Mouse (Mus musculus) stomach, embryonic 14.5 days (tissue): Measurements from ENCODE around the gene Rapgef5. TPM values are rescaled to one million over a fixed set of nuclear protein-coding genes. Genes with fewer than 3 reads are reported as not detected.

Source experiments
- ATAC-seq: fragments of 200-750 bp; cut with Nextera tagmentation; 2 replicates; pipeline ENCODE4 v1.8.0; 2017; ENCODE audit warnings: low read depth, moderate TSS enrichment; ENCODE audit not compliant: insufficient number of reproducible peaks, insufficient read depth, low FRiP score
- H3K27ac ChIP-seq: fragments of 300-500 bp; sonication (generic); 2 replicates; pipeline ENCODE4 v1.5.1; 2014; ENCODE audit warnings: mild to moderate bottlenecking, low read length, moderate library complexity, mixed read lengths
- H3K27me3 ChIP-seq: fragments of 300-500 bp; sonication (generic); 2 replicates; pipeline ENCODE4 v1.6.1; 2014; ENCODE audit warnings: low read length, control low read depth, mixed read lengths; ENCODE audit not compliant: control insufficient read depth, insufficient read depth
- H3K36me3 ChIP-seq: fragments of 300-500 bp; sonication (generic); 2 replicates; pipeline ENCODE4 v1.6.1; 2014; ENCODE audit warnings: mild to moderate bottlenecking, control low read depth, low read length, moderate library complexity, mixed read lengths; ENCODE audit not compliant: control insufficient read depth, insufficient read depth
- H3K4me1 ChIP-seq: fragments of 300-500 bp; sonication (generic); 2 replicates; pipeline ENCODE4 v1.6.1; 2014; ENCODE audit warnings: low read length, control low read depth, mixed read lengths; ENCODE audit not compliant: control insufficient read depth, insufficient read depth
- H3K4me2 ChIP-seq: fragments of 300-500 bp; sonication (generic); replicated peaks from 2 replicates; pipeline ENCODE4 v1.6.1; 2014; ENCODE audit warnings: low read depth, low read length, control low read depth
- H3K4me3 ChIP-seq: fragments of 300-500 bp; sonication (generic); 2 replicates; pipeline ENCODE4 v1.5.1; 2014; ENCODE audit warnings: low read depth, low read length, control low read depth
- H3K9ac ChIP-seq: fragments of 300-500 bp; sonication (generic); replicated peaks from 2 replicates; pipeline ENCODE4 v1.6.1; 2014; ENCODE audit warnings: low read depth, mild to moderate bottlenecking, control low read depth, low read length, moderate library complexity, mixed read lengths
- H3K9me3 ChIP-seq: fragments of 300-500 bp; sonication (generic); 2 replicates; pipeline ENCODE4 v1.6.1; 2016; ENCODE audit warnings: low read depth, low read length, control low read depth; ENCODE audit not compliant: control insufficient read depth
- WGBS: fragments of 180-500 bp; shearing (Covaris S2); extraction: QIAGEN DNeasy Blood & Tissue Kit; methylation state at CpG from one replicate; pipeline ENCODE4 v1.1.7; 2014; 5-methylcytosine and 5-hydroxymethylcytosine counted together
- polyA plus RNA-seq: library from polyadenylated mRNA; unstranded; fragments of >200 nt; fragmentation: Nextera tagmentation; extraction: Ambion mirVana; gene quantifications from 2 replicates; pipeline ENCODE4 v1.2.1, GENCODE M21; 2014

Gene Rapgef5
- polyA plus RNA-seq, 1 experiment from 2014 or later = 11.9 TPM

DNA sequence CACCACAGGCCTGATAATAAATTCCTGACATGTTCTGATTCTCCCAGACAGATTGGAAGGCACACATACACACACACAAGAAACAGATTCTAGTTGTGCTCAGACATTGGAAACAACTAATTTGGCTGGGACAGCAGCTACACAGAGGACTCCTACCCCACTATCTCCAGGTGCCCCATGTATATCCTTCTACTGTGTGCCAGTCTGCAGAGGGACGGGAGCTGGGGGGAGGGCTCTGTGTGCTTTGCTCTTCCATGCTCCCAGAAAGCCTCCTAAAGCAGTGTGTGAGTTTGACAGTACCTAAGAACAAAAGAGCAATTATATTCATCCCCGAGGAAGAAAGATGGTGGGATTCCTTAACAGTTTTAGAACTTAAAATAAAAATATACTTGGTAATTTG, 187.1 kb downstream of the Rapgef5 start:
- Histone ChIP-seq H3K4me1 (no peaks in the 10 kb centered on the region), H3K9me3 (no peaks in the 10 kb centered on the region), H3K27ac (no peak overlapping the region), H3K4me3 (no peak overlapping the region), H3K36me3 (no peaks in the 10 kb centered on the region), H3K4me2 (no peak overlapping the region), H3K9ac (no peak overlapping the region), H3K27me3 (no peaks in the 10 kb centered on the region)
- 60% methylated on average over 2 of the region's 2 CpGs for WGBS
- no peak for ATAC-seq

DNA sequence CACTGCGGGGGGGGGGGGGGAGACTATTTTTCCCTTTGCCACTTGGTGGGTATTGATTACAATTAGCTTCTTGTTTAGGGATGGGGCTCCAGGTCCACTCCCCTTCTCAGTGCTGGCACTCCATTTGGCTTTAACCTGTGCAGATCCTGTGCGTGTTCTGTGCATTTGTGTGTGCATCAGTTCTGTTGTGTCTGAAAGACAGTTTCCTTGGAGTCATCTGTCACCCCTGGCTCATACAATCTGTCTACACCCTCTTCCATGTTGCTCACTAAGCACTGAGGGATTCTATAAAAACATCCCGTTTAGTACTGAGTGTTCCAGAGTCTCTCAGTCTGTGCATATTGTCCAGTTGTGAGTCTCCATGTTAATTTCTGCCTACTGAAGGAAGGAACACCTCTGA, 189.0 kb downstream of the Rapgef5 start:
- Histone ChIP-seq H3K4me3 (no peak overlapping the region), H3K36me3 (no peaks in the 10 kb centered on the region), H3K9me3 (no peaks in the 10 kb centered on the region), H3K27me3 (no peaks in the 10 kb centered on the region), H3K4me2 (no peak overlapping the region), H3K9ac (no peak overlapping the region), H3K4me1 (no peaks in the 10 kb centered on the region), H3K27ac (no peak overlapping the region)
- WGBS = 82% methylated on average over 3 of the region's 3 CpGs
- ATAC-seq = no peak

- Histone ChIP-seq H3K27ac (no peak overlapping the region), H3K9me3 (no peaks in the 10 kb centered on the region), H3K4me1 (no peaks in the 10 kb centered on the region), H3K9ac (no peak overlapping the region), H3K36me3 (no peaks in the 10 kb centered on the region), H3K4me3 (no peak overlapping the region), H3K27me3 (no peaks in the 10 kb centered on the region), H3K4me2 (no peak overlapping the region)
- ATAC-seq = no peak
- WGBS = 73% methylated on average over 12 of the region's 12 CpGs
These were observed 193.0 kb downstream of the Rapgef5 start for GRCm38 (mm10) chr12:117709280-117709679.

GRCm38 (mm10) chr12:117712474-117712873, 196.2 kb downstream of the Rapgef5 start:
- 89% methylated on average over 6 of the region's 6 CpGs for WGBS
- no peak for ATAC-seq
- Histone ChIP-seq H3K36me3 (no peaks in the 10 kb centered on the region), H3K4me1 (no peaks in the 10 kb centered on the region), H3K9me3 (no peaks in the 10 kb centered on the region), H3K4me2 (no peak overlapping the region), H3K27me3 (no peaks in the 10 kb centered on the region), H3K9ac (no peak overlapping the region), H3K27ac (no peak overlapping the region), H3K4me3 (no peak overlapping the region)

DNA sequence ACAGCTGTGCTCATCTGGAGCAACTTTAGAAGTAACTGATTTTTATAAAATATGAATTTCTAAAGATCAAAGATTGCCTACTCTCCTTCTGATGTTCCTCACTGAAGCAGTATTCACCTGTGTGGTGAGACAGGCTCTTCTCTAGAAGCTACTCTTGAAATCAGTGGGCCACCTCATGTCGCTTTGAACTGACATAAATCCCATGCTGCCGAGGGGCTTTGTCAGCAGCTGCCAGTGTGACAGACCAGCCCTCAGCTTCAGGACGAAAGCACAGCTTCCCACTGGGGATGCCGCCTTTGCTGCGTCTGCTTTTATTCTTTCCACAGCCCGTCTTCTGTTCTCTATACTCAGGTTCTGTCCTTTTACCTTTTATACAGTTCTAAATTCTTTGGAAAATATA, 197.3 kb downstream of the Rapgef5 start:
- no peak overlapping the region for H3K4me2 ChIP-seq
- no peak overlapping the region for H3K27ac ChIP-seq
- no peaks in the 10 kb centered on the region for H3K27me3 ChIP-seq
- H3K4me3 ChIP-seq = no peak overlapping the region
- no peak for ATAC-seq
- WGBS = 74% methylated on average over 6 of the region's 6 CpGs
- no peaks in the 10 kb centered on the region for H3K9me3 ChIP-seq
- H3K9ac ChIP-seq = no peak overlapping the region
- H3K36me3 ChIP-seq = no peaks in the 10 kb centered on the region
- no peaks in the 10 kb centered on the region for H3K4me1 ChIP-seq

- no peaks in the 10 kb centered on the region for H3K9me3 ChIP-seq
- no peaks in the 10 kb centered on the region for H3K27me3 ChIP-seq
- no peak overlapping the region for H3K9ac ChIP-seq
- 52% methylated on average over 14 of the region's 14 CpGs for WGBS
- H3K4me3 ChIP-seq = no peak overlapping the region
- H3K4me1 ChIP-seq = no peaks in the 10 kb centered on the region
- no peak overlapping the region for H3K4me2 ChIP-seq
- H3K36me3 ChIP-seq = no peaks in the 10 kb centered on the region
- H3K27ac ChIP-seq = no peak overlapping the region
- 0 out of 2 replicates have a peak, but pooled peaks have one; percentile 56 for ATAC-seq
These were observed 204.8 kb downstream of the Rapgef5 start for GRCm38 (mm10) chr12:117720794-117721747.

DNA sequence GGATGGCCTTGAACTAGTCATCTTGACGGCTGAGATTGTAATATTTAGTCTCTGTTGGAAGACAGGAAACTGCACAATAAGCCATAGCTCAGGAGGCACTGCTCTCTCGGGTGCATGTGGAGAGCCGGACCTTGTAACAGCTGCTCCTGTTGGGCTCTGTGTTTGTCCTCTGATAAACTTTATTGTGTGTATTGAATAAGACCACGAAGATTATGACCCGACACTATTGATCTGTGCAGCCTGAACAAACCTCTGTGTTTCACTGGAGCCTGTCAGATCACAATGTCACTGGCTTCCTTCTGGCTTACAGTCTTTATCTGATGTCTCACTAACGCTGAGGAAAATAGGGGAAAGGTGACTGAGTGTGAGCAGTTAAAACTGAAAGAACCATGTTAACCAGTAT, 205.5 kb downstream of the Rapgef5 start:
- Histone ChIP-seq H3K9me3 (no peaks in the 10 kb centered on the region), H3K36me3 (no peaks in the 10 kb centered on the region), H3K4me2 (no peak overlapping the region), H3K27ac (no peak overlapping the region), H3K4me1 (no peaks in the 10 kb centered on the region), H3K9ac (no peak overlapping the region), H3K27me3 (no peaks in the 10 kb centered on the region), H3K4me3 (no peak overlapping the region)
- 37% methylated on average over 6 of the region's 6 CpGs for WGBS
- ATAC-seq = peak; percentile 85

GRCm38 (mm10) chr12:117725011-117725410, 208.7 kb downstream of the Rapgef5 start:
- H3K9me3 ChIP-seq = no peaks in the 10 kb centered on the region
- no peak overlapping the region for H3K9ac ChIP-seq
- H3K36me3 ChIP-seq = no peaks in the 10 kb centered on the region
- no peak for ATAC-seq
- H3K4me1 ChIP-seq = no peaks in the 10 kb centered on the region
- H3K4me3 ChIP-seq = no peak overlapping the region
- no peak overlapping the region for H3K27ac ChIP-seq
- H3K4me2 ChIP-seq = no peak overlapping the region
- 86% methylated on average over 4 of the region's 4 CpGs for WGBS
- H3K27me3 ChIP-seq = no peaks in the 10 kb centered on the region
